Mouse (Mus musculus): ENCODE measurements around the gene 6820408C15Rik.
A peak's percentile ranks its signal among the peaks of the same experiment; 100 is the strongest.

The 6820408C15Rik gene

DNA sequence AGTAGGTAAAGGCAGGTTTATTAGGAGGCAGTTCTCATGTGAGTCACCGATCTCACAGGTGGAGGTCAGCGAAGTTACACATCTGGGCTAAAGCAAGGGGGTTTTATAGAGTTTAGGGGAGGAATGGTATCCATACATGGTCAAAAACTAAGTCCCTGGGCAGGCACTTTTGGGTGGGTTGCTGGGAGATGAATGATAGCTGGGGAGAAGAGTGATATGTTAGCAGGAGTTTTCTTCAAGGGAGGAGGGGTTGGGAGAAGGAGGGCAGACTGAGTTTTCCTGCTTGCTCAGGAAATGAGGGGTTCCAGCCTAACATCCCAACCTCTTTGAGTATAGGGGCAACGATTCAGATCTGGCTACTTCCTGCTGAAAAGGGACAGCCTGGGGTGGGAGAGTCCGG lies at the start of gene 6820408C15Rik:
TSS of gene 6820408C15Rik (plus strand) at position 301 of the 400 bp plus-strand sequence.
- no peak for DNase-seq (ENCODE audit: low spot score)

- DNase-seq (ENCODE audit: low spot score): no peak
Measured at GRCm38 (mm10) chr2:152367917-152368316, 47.5 kb upstream of the 6820408C15Rik start.

DNA sequence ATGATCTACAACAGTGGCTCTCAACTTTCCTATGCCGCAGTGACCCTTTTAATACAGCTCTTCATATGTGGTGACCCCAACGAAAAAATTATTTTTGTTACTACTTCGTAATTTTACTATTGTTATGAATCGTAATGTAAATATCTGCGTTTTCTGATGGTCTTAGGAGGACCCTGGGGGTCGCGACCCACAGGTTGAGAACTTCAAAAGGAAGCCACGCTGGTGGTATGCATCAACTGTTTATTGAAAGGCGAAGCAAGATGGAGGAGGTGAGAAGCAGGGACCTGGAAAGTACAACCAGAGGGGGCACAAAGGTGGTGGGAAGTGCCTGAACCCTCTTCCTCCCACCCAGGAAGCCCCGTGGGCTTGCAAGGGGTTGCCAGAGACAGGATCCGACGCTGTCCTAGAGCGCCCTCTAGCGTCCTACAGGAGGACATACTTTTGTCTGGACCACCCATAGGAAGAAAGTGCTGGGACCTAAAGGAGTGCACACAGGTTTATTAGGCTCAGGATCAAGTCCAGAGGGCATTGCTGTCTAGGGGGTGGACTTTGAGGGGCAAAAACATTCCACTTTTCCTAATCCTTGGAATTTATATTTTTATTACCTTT lies 46.8 kb upstream of the 6820408C15Rik start:
- no peak for DNase-seq (ENCODE audit: low spot score)

DNA sequence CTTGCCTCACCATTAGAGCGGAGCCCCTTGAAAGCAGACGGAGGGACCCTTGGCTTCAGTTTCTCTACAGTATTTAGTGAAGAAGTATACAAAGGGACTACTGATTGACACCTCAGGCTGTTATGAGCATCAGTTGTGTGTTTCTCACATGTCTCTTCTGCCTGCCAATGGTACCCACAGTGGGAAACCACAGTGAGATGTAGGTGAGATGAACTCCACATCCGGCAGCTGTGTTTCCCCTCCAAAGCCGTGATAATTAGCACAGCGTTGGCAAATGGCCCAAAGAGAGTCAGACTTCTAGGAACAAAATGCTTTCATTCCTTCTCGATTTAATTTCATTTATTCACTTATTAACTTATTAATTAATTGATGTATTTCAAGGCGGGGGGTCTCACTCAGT lies 43.3 kb upstream of the 6820408C15Rik start:
- DNase-seq (ENCODE audit: low spot score): no peak

DNA sequence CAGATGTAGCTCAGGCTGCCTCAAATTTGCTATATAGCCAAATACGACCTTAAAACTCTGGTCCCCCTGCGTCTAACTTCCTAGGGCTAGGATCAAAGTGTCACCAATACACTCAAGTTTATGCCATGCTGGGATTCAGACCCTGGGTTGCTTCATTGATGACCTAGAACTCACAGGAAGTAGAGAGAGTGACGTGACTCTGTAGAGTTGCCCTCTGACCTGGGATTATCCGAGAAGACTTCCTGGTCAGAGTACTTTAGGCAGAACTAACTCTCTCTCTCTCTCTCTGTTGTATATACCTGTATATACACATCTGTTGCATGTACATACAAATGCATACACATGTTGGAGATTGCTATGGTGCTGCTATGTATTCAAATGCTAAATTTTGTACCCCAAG lies 42.7 kb upstream of the 6820408C15Rik start:
- no peak for DNase-seq (ENCODE audit: low spot score)

DNA sequence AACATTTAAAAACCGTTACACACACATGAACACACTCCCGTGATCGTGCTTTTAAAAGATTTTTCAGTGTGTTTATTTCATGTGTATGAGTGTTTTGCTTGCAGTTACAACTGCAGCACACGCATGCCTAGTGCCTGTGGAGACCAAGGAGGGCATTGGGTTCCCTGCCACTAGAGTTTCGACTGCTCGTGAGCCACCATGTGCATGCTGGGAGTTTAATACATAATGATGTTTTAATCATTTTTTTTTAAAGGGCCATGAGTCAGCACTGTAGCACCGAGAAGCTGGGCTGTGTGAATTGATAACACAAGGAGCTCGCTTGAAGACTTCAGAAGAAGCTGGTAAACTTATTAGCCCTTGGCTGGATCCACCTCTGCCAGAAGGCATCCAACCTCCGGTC lies 41.8 kb upstream of the 6820408C15Rik start:
- DNase-seq (ENCODE audit: low spot score): no peak

GRCm38 (mm10) chr2:152375652-152376344 lies 39.6 kb upstream of the 6820408C15Rik start:
- no peak for DNase-seq (ENCODE audit: low spot score)

DNA sequence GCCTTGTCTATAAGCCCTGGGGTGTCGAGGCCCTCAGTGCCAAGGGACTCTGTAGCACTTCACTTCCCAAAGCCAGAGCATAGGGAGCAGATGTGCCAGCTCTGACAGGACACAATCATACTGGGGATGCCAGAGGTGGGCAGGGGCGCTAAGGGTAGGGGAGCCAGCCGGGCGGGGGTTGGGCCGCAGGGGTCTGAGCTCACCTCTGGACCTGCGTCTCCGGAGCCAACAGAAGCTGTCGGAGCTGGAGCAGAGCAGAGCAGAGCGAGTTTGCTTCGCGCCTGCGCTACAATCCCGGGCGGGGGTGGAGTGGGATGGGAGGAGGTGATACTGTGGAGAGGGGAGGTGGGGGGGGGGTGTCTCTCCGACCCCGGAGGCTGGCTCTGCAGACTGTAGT lies 39.0 kb upstream of the 6820408C15Rik start, which contains the start of gene Nrsn2:
TSS of gene Nrsn2 (minus strand) at position 294 of the 397 bp plus-strand sequence.
- no peak for DNase-seq (ENCODE audit: low spot score)

DNA sequence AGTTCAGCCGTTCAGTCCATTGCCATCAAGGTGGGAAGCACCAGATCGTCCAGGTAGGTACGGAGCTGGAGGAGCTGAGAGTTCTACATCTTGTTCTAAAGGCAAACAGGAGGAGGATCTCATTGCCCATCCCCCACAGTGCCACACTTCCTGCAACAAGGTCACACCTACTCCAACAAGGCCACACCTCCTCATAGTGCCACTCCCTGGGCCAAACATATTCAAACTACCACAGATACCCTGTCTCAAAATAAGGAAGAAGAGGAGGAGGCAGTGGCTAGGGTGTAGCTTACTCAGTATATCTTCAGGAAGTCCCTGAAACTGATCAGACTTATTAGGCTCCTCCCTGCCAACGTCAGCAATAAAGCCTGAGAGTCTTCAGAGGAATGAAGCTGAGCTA lies 31.2 kb upstream of the 6820408C15Rik start:
- DNase-seq (ENCODE audit: low spot score): no peak

DNA sequence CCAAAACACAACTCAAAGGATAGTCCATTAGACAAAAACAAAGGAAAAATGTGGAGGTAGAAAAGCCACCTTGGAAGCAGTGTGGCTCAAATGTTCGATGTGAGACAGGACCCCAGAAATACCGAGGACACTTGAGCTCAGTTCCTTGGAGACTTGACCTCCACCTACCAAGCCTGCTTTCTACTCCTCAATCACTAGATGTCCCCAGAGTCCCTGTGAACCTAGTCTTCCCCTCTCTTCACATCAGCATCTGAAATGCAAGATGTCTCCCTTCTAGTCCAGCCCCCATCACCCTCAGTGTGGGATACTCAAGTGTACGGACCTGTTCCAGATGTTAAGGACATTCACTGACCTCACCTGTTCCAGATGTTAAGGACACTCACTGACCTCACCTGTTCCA lies 22.6 kb upstream of the 6820408C15Rik start:
- DNase-seq (ENCODE audit: low spot score): no peak

GRCm38 (mm10) chr2:152393225-152394017 lies 22.0 kb upstream of the 6820408C15Rik start:
- DNase-seq (ENCODE audit: low spot score): no peak

DNA sequence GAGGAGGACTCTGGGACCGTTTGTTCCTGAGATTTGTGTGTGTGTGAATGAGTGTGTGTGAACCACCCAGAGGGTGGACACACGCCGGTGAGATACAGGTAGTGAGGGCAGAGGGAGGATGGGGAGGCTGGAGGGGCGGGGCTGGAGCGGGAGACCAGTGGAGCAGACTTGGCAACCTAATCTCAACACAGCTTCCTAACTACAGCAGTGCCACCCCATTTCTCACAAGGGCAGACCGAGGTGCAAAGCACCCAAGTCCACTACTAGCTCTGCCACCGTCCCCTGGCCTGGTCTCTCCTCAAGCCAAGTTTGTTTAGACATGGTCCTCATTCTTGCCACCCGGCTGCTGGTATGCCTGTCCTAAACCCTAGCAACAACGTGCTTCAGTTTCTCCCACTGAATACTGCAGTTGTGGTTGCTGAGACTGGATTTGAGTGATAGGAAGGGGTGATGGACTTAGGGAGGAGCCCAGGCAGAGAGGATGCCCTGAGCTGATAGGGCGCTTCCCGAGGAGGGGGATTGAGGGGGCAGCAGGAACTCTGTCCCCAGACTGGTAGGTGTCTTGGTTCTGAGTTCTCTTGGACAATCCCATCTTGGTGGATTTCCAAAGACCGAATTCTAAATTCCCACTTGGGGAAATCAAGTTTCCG lies 20.0 kb upstream of the 6820408C15Rik start:
- DNase-seq (ENCODE audit: low spot score): no peak

- peak; percentile 65 for DNase-seq (ENCODE audit: low spot score)
Measured at GRCm38 (mm10) chr2:152396110-152397003, 19.0 kb upstream of the 6820408C15Rik start.

- DNase-seq (ENCODE audit: low spot score): peak; percentile 53
Measured at GRCm38 (mm10) chr2:152397004-152397589, 18.3 kb upstream of the 6820408C15Rik start.

GRCm38 (mm10) chr2:152397680-152398435 lies 17.5 kb upstream of the 6820408C15Rik start, which contains the start of gene Sox12:
Gene Sox12 (minus strand): TSS chr2:152398063.
- DNase-seq (ENCODE audit: low spot score): peak; percentile 96

GRCm38 (mm10) chr2:152398691-152399090 lies 16.7 kb upstream of the 6820408C15Rik start:
- peak; percentile 78 for DNase-seq (ENCODE audit: low spot score)

DNA sequence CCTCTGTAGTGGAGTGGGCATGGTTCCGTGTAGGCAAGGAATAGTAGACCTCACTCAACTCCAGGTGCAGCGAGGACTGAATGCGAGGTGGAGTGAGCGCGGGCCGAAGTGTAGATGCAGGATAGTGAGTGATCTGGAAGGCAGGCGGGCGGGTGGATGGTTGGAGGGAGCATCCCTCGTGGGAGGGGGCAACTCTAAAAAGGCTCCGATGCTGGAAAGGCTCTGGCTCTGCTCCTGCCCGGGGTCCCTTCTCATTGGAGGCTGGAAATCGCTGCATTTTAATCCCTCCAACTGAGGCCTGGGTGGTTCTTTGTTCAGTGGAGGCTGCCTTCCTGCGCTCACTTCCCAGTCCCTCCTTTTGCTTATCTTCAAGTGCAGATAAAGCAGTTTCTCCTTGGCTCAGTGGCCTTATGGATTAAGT lies 16.3 kb upstream of the 6820408C15Rik start:
- no peak for DNase-seq (ENCODE audit: low spot score)

GRCm38 (mm10) chr2:152406126-152406525 lies 9.3 kb upstream of the 6820408C15Rik start:
- DNase-seq (ENCODE audit: low spot score): peak; percentile 85

GRCm38 (mm10) chr2:152409781-152410180 lies 5.6 kb upstream of the 6820408C15Rik start:
- DNase-seq (ENCODE audit: low spot score): no peak

DNA sequence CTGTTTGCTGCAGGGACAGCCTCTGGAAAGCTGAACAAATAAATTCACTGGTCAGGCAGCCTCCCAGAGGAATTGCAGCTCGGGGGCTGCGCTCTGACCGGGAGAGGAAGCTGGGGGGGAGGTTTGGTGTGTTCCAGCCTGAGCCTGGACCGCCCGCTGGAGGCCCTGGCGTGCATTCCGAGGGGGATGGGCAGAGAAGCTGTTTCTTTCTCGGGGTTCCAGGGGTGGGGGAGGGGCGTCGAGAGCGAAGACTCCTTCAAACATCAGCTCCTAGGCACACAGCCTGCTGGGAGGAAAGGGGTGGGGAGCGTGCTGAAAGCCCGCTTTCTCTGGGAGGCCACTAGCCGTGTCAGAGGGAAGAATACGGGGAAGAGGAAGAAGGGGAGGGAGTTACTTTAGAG lies 4.4 kb upstream of the 6820408C15Rik start:
- peak; percentile 68 for DNase-seq (ENCODE audit: low spot score)
